Mouse (Mus musculus) kidney, postnatal 0 days (tissue): ENCODE data around the gene Tbc1d2b. TPM values are rescaled to one million over a fixed set of nuclear protein-coding genes. Genes with fewer than 3 reads are reported as not detected.

Source experiments
- ATAC-seq: fragments of 200-750 bp; cut with Nextera tagmentation; replicated peaks from 2 replicates; pipeline ENCODE4 v1.8.0; 2017; ENCODE audit warnings: low read depth, moderate number of reproducible peaks, moderate TSS enrichment, moderate library complexity; ENCODE audit not compliant: low FRiP score
- DNase-seq: peaks from one replicate; pipeline ENCODE4 v3.0.0-alpha.2; 2016; ENCODE audit warnings: low spot score
- H3K27ac ChIP-seq: fragments of 300-500 bp; sonication (generic); 2 replicates; pipeline ENCODE4 v1.5.1; 2014; ENCODE audit warnings: mild to moderate bottlenecking
- H3K27me3 ChIP-seq: fragments of 300-500 bp; sonication (generic); 2 replicates; pipeline ENCODE4 v1.6.1; 2014; ENCODE audit warnings: low read length, mixed read lengths; ENCODE audit not compliant: insufficient read depth
- H3K36me3 ChIP-seq: fragments of 300-500 bp; sonication (generic); 2 replicates; pipeline ENCODE4 v1.6.1; 2014; ENCODE audit warnings: low read length, mixed read lengths; ENCODE audit not compliant: insufficient read depth
- H3K4me1 ChIP-seq: fragments of 300-500 bp; sonication (generic); replicated peaks from 2 replicates; pipeline ENCODE4 v1.6.1; 2014; ENCODE audit warnings: antibody characterized with exemption, low read length, mixed read lengths; ENCODE audit not compliant: insufficient read depth
- H3K4me2 ChIP-seq: fragments of 300-500 bp; sonication (generic); 2 replicates; pipeline ENCODE4 v1.6.1; 2014; ENCODE audit warnings: mild to moderate bottlenecking, low read length, moderate library complexity, mixed read lengths
- H3K4me3 ChIP-seq: fragments of 300-500 bp; sonication (generic); replicated peaks from 2 replicates; pipeline ENCODE4 v1.5.1; 2014; ENCODE audit warnings: low read depth, low read length
- H3K9ac ChIP-seq: fragments of 300-500 bp; sonication (generic); 2 replicates; pipeline ENCODE4 v1.6.1; 2014; ENCODE audit warnings: low read depth, low read length
- H3K9me3 ChIP-seq: fragments of 300-500 bp; sonication (generic); replicated peaks from 2 replicates; pipeline ENCODE4 v1.6.1; 2016; ENCODE audit warnings: low read length, inconsistent platforms, mixed read lengths
- CTCF ChIP-seq: IDR thresholded peaks from 2 replicates; pipeline ENCODE4 v1.5.1; 2016; ENCODE audit warnings: antibody characterized with exemption, low read depth, mild to moderate bottlenecking, moderate library complexity
- WGBS: fragments of 180-500 bp; shearing (Covaris S2); extraction: QIAGEN DNeasy Blood & Tissue Kit; methylation state at CpG from one replicate; pipeline ENCODE4 v1.1.7; 2014; 5-methylcytosine and 5-hydroxymethylcytosine counted together
- polyA plus RNA-seq: library from polyadenylated mRNA; unstranded; fragments of >200 nt; fragmentation: Nextera tagmentation; extraction: Ambion mirVana; gene quantifications from 2 replicates; pipeline ENCODE4 v1.2.1, GENCODE M21; 2015

Tbc1d2b gene
- polyA plus RNA-seq, 1 experiment from 2014 or later, result 8.4 TPM

DNA sequence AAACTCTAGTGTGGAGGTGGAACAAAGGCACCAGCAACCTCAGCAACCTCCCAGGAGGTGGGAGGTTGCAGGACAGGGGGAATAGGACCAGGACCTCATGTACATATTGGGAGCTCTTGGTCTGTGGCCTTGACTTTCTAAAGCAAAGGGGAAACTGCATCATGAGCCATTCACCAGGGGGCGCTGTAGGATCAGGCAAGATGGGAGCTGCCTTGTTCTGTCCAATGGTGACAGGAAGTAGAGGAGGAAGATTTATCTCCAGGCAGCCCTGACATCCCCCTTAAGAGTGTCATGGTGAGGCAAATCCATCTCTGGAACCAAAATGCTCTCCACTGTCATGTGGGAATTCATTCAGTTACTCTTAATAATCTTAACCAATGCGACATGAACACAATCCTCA lies 64.1 kb downstream of the Tbc1d2b start:
- no peak overlapping the region for H3K27ac ChIP-seq
- DNase-seq, result peak; percentile 85
- H3K36me3 ChIP-seq, result peaks cover 23% of the 10 kb centered on the region; the same call in 1 of the 2 replicates
- peak; percentile 93 for TF ChIP-seq CTCF
- H3K9me3 ChIP-seq, result no peaks in the 10 kb centered on the region
- no peak overlapping the region for H3K9ac ChIP-seq
- no peak overlapping the region for H3K4me3 ChIP-seq
- no peak overlapping the region for H3K4me2 ChIP-seq
- peak; percentile 42; the same call in 1 of the 2 replicates for ATAC-seq
- 54% methylated on average over 2 of the region's 2 CpGs for WGBS
- H3K4me1 ChIP-seq, result no peaks in the 10 kb centered on the region
- no peaks in the 10 kb centered on the region for H3K27me3 ChIP-seq

- H3K4me3 ChIP-seq, result no peak overlapping the region
- TF ChIP-seq CTCF, result peak; percentile 50; the same call in 1 of the 2 replicates
- no peak for DNase-seq
- WGBS, result 72% methylated on average over 8 of the region's 8 CpGs
- H3K27ac ChIP-seq, result no peak overlapping the region
- ATAC-seq, result no peak
- no peak overlapping the region for H3K9ac ChIP-seq
- 0 out of 2 replicates have a peak, but pooled peaks cover 18% of the 10 kb centered on the region for H3K36me3 ChIP-seq
- H3K4me2 ChIP-seq, result no peak overlapping the region
- no peaks in the 10 kb centered on the region for H3K4me1 ChIP-seq
- H3K27me3 ChIP-seq, result no peaks in the 10 kb centered on the region
- H3K9me3 ChIP-seq, result no peaks in the 10 kb centered on the region
Observed at GRCm38 (mm10) chr9:90204396-90204915, 66.1 kb downstream of the Tbc1d2b start.

DNA sequence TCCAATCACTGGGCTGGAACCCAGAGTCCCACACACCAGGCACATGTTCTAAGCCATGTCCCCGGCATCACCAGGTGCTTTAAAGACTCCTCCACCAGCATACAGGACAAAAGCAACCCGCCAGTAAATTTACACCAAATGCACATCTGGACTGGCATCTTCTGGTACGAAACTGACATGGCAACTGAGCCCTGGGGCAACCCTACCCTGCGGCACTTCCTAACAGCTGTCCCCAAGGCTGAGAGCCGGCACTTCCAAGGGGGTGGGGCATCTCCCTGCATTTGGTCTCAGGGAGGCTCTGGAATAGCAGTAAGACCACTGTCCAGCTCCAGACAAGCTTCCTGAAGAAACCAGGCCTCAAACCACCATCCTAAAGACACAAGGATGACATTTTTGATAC lies 67.4 kb downstream of the Tbc1d2b start:
- TF ChIP-seq CTCF, result no peak
- no peak for DNase-seq
- no peak for ATAC-seq
- Histone ChIP-seq H3K4me3 (no peak overlapping the region), H3K27me3 (no peaks in the 10 kb centered on the region), H3K36me3 (0 out of 2 replicates have a peak, but pooled peaks cover 17% of the 10 kb centered on the region), H3K4me2 (no peak overlapping the region), H3K4me1 (0 out of 2 replicates have a peak, but pooled peaks cover 5% of the 10 kb centered on the region), H3K9me3 (no peaks in the 10 kb centered on the region), H3K27ac (no peak overlapping the region), H3K9ac (no peak overlapping the region)
- WGBS, result 74% methylated on average over 5 of the region's 5 CpGs

GRCm38 (mm10) chr9:90201541-90201940 lies 69.1 kb downstream of the Tbc1d2b start:
- H3K27ac ChIP-seq, result no peak overlapping the region
- no peak overlapping the region for H3K9ac ChIP-seq
- H3K4me1 ChIP-seq, result 0 out of 2 replicates have a peak, but pooled peaks cover 6% of the 10 kb centered on the region
- WGBS, result 20% methylated on average over 4 of the region's 4 CpGs
- ATAC-seq, result no peak; the same call in 1 of the 2 replicates
- H3K36me3 ChIP-seq, result 0 out of 2 replicates have a peak, but pooled peaks cover 13% of the 10 kb centered on the region
- no peak overlapping the region for H3K4me3 ChIP-seq
- H3K27me3 ChIP-seq, result no peaks in the 10 kb centered on the region
- no peaks in the 10 kb centered on the region for H3K9me3 ChIP-seq
- no peak overlapping the region for H3K4me2 ChIP-seq
- no peak for TF ChIP-seq CTCF
- DNase-seq, result peak; percentile 6

DNA sequence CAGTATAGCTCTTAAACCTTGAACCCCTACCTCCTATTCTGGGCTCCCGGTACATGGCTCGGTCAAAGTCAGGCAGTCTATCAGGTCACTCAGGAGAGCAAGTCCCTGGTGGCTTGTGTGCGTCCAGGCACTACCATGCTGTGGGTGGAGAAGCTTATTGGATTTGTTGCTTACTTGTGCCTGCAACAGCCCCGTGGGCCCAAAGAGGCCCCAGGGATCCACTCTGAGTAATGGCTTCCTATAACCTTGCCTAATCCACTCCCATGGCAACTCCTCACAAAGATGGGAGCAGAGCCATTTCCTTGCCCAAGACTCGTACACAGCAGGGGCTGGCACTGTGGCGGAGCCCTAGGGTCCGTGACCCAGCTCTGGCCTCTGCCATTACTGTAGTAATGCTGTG lies 69.5 kb downstream of the Tbc1d2b start:
- 0 out of 2 replicates have a peak, but pooled peaks cover 6% of the 10 kb centered on the region for H3K4me1 ChIP-seq
- no peak for DNase-seq
- TF ChIP-seq CTCF, result no peak
- H3K9ac ChIP-seq, result no peak overlapping the region
- H3K9me3 ChIP-seq, result no peaks in the 10 kb centered on the region
- WGBS, result 78% methylated on average over 7 of the region's 7 CpGs
- H3K27me3 ChIP-seq, result no peaks in the 10 kb centered on the region
- no peak overlapping the region for H3K4me3 ChIP-seq
- 0 out of 2 replicates have a peak, but pooled peaks cover 13% of the 10 kb centered on the region for H3K36me3 ChIP-seq
- H3K27ac ChIP-seq, result no peak overlapping the region
- H3K4me2 ChIP-seq, result no peak overlapping the region
- ATAC-seq, result no peak

- Histone ChIP-seq H3K4me2 (no peak overlapping the region), H3K4me1 (0 out of 2 replicates have a peak, but pooled peaks cover 6% of the 10 kb centered on the region), H3K27ac (no peak overlapping the region), H3K36me3 (0 out of 2 replicates have a peak, but pooled peaks cover 13% of the 10 kb centered on the region), H3K9ac (no peak overlapping the region), H3K9me3 (no peaks in the 10 kb centered on the region), H3K4me3 (no peak overlapping the region), H3K27me3 (no peaks in the 10 kb centered on the region)
- TF ChIP-seq CTCF, result no peak
- 93% methylated on average over 4 of the region's 4 CpGs for WGBS
- ATAC-seq, result no peak
- no peak for DNase-seq
Observed at GRCm38 (mm10) chr9:90200501-90200900, 70.1 kb downstream of the Tbc1d2b start.
